Mouse (Mus musculus) heart, postnatal 0 days (tissue): ENCODE data around the gene St3gal5.

Experiments used
- CTCF ChIP-seq: IDR thresholded peaks from 2 replicates; pipeline ENCODE4 v1.5.1; 2016; ENCODE audit warnings: antibody characterized with exemption, control low read depth, low read depth
- EP300 ChIP-seq: IDR thresholded peaks from 2 replicates; pipeline ENCODE4 v1.6.1; 2016; ENCODE audit warnings: antibody characterized with exemption, low read depth

DNA sequence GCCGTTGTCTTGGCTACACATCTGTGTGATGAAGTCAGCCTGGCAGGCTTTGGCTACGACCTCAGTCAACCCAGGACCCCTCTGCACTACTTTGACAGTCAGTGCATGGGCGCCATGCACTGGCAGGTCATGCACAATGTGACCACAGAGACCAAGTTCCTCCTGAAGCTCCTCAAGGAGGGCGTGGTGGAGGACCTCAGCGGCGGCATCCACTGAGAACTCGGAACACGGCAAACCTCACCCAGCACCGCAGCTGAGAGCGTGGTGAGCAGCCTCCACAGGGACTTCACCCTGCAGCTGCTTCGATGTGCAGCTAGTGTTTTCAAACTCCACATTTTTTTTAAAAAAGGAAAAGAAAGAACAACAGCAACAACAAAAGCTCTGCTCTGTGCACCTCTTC lies 56.1 kb downstream of the St3gal5 start:
- TF ChIP-seq CTCF (no peak), EP300 (no peak)
